In genomic region chr2:154550937-154551336, GRCm38 (mm10) we compare ENCODE assay signal across 26 mouse cellular contexts. TPM values are rescaled to one million over a fixed set of nuclear protein-coding genes. Genes with fewer than 3 reads are reported as not detected.
A peak's percentile ranks its signal among the peaks of the same experiment; 100 is the strongest.
DNase-seq lines count a peak whose midpoint lies in the region; TF ChIP-seq lines count a peak whose summit lies in the region.
"Had no signal": no experiment of that assay in that cellular context is flagged by ENCODE, and none has a peak within 500 bp of the region (broad histone marks: within the 10 kb centered on the region; RNA-seq: fewer than 3 reads in every experiment).

No protein-coding gene starts in this region.

- 58% methylated on average over 2 of the region's 2 CpGs for WGBS in heart, embryonic 10.5 days

- no peak for TF ChIP-seq CTCF in gastrocnemius, adult 2 months (IDR thresholded peaks at IDR 0.05)
- no peak for TF ChIP-seq CTCF in testis, adult 2 months (IDR thresholded peaks at IDR 0.05; ENCODE audit: control insufficient read depth, insufficient read depth, insufficient replicate concordance, low read depth, low read length)

- no peaks in the 10 kb centered on the region for H3K9me3 ChIP-seq in heart, embryonic 10.5 days
- H3K9me3 ChIP-seq: embryonic facial prominence, embryonic 12.5 days; embryonic facial prominence, embryonic 15.5 days; forebrain, embryonic 15.5 days; heart, embryonic 13.5 days; hindbrain, embryonic 15.5 days; intestine, embryonic 15.5 days had no signal

- peak; percentile 12 for DNase-seq in cerebellum, adult 9-11 months
- DNase-seq in cerebellum, adult 8-10 months = no peak
- DNase-seq in gastrocnemius, adult 2 months = peak; percentile 4
- DNase-seq in gastrocnemius, adult 18-20 months (ENCODE audit: low spot score) = no peak
- DNase-seq in testis, postnatal 14 days (ENCODE audit: low spot score) = no peak
- no peak for DNase-seq in heart, embryonic 10.5 days (ENCODE audit: low spot score)
- DNase-seq: adrenal gland, postnatal 10 days; adrenal gland, postnatal 36 days; B cell, adult 2 months; cerebellum, adult 11 months; gastrocnemius, postnatal 25 days; heart, adult 18-20 months; heart, postnatal 14 days; kidney, adult 11 months had no signal

- no peak overlapping the region for H3K27ac ChIP-seq in gastrocnemius, adult 2 months
- no peak overlapping the region for H3K27ac ChIP-seq in testis, adult 2 months (ENCODE audit: control insufficient read depth, insufficient read depth, low read depth, low read length)
- H3K27ac ChIP-seq in heart, embryonic 10.5 days = no peak overlapping the region
- H3K27ac ChIP-seq: embryonic facial prominence, embryonic 12.5 days; embryonic facial prominence, embryonic 15.5 days; forebrain, embryonic 15.5 days; heart, embryonic 13.5 days; hindbrain, embryonic 15.5 days; intestine, embryonic 15.5 days had no signal

- intact Hi-C loops in gastrocnemius, adult 2 months (cut with DNase I) = loop anchor here (5.0 kb wide), 1 partner anchor 61 kb away; the partner anchor contains the start of genes 4930519P11Rik and Zfp341

- peaks cover 13% of the 10 kb centered on the region for H3K4me1 ChIP-seq in testis, adult 2 months (ENCODE audit: control insufficient read depth, insufficient read depth, low read length)
- H3K4me1 ChIP-seq in heart, embryonic 10.5 days = peaks cover 31% of the 10 kb centered on the region

- no peak overlapping the region for H3K4me3 ChIP-seq in gastrocnemius, adult 2 months
- H3K4me3 ChIP-seq in testis, adult 2 months (ENCODE audit: control insufficient read depth, low read depth, low read length) = peak overlapping the region; percentile 93
- H3K4me3 ChIP-seq in heart, embryonic 10.5 days = no peak overlapping the region
- H3K4me3 ChIP-seq: embryonic facial prominence, embryonic 12.5 days; embryonic facial prominence, embryonic 15.5 days; forebrain, embryonic 15.5 days; heart, embryonic 13.5 days; hindbrain, embryonic 15.5 days; intestine, embryonic 15.5 days had no signal

- no peaks in the 10 kb centered on the region for H3K27me3 ChIP-seq in testis, adult 2 months (ENCODE audit: control insufficient read depth, insufficient read depth, low read length)
- peaks cover 70% of the 10 kb centered on the region for H3K27me3 ChIP-seq in heart, embryonic 10.5 days (ENCODE audit: insufficient read depth, poor library complexity, severe bottlenecking)
- H3K27me3 ChIP-seq: CH12.LX; forebrain, embryonic 15.5 days; Patski had no signal

- H3K36me3 ChIP-seq in testis, adult 2 months (ENCODE audit: control insufficient read depth, insufficient read depth, low read length) = no peaks in the 10 kb centered on the region
- H3K36me3 ChIP-seq in heart, embryonic 10.5 days = no peaks in the 10 kb centered on the region
- H3K36me3 ChIP-seq: embryonic facial prominence, embryonic 12.5 days; embryonic facial prominence, embryonic 15.5 days; forebrain, embryonic 15.5 days; heart, embryonic 13.5 days; hindbrain, embryonic 15.5 days; intestine, embryonic 15.5 days had no signal

- no peak for TF ChIP-seq POLR2A in testis, adult 2 months (IDR thresholded peaks at IDR 0.05; ENCODE audit: control insufficient read depth, low read depth, low read length)

RNA-seq across cellular contexts. Expression of gene Actl10, which starts 0.6 kb away (rescaled TPM):
- total RNA-seq in gastrocnemius, adult 2 months (2021) = not detected
- total RNA-seq in gastrocnemius, adult 18-20 months (2021) = not detected
- 39.7 and 44.2 TPM in 2 replicates for polyA plus RNA-seq in testis, adult 2 months (2012; rRNA removed)
- 0.31 and 0.43 TPM in 2 replicates for polyA plus RNA-seq in heart, embryonic 10.5 days (2016; fragmentation: Nextera tagmentation; extraction: Ambion mirVana)
- total RNA-seq: adrenal gland, postnatal 10 days; adrenal gland, postnatal 36 days; common myeloid progenitor, adult 5-6 weeks; gastrocnemius, postnatal 25 days; heart, adult 18-20 months; heart, postnatal 14 days had no signal
- polyA plus RNA-seq: G1E, Patski had no signal

RNA-seq across cellular contexts. Expression of gene 1700003F12Rik, which starts 4.1 kb away (rescaled TPM):
- total RNA-seq in gastrocnemius, adult 2 months (2021) = not detected
- total RNA-seq in gastrocnemius, adult 18-20 months (2021) = not detected
- polyA plus RNA-seq in testis, adult 2 months (2012; rRNA removed) = 828 and 1,092 TPM in 2 replicates
- polyA plus RNA-seq in heart, embryonic 10.5 days (2016; fragmentation: Nextera tagmentation; extraction: Ambion mirVana) = 1.2 and 1.5 TPM in 2 replicates
- total RNA-seq: common myeloid progenitor, adult 5-6 weeks; G1E; gastrocnemius, adult 8-10 months; gastrocnemius, postnatal 25 days; heart, adult 18-20 months had no signal
- polyA plus RNA-seq: G1E; heart, embryonic 13.5 days had no signal

RNA-seq across cellular contexts. Expression of gene Necab3, which starts 7.8 kb away (rescaled TPM):
- under 1 TPM; 0.33 to 0.36 TPM for total RNA-seq in gastrocnemius, adult 2 months (2021)
- total RNA-seq in gastrocnemius, adult 18-20 months (2021) = under 1 TPM; 0.30 to 0.36 TPM
- polyA plus RNA-seq in testis, adult 2 months (2012; rRNA removed) = 62.9 and 65.1 TPM in 2 replicates
- polyA plus RNA-seq in heart, embryonic 10.5 days (2016; fragmentation: Nextera tagmentation; extraction: Ambion mirVana) = 0.94 and 1.6 TPM in 2 replicates

RNA-seq across cellular contexts. Expression of gene E2f1, which starts 18.8 kb away (rescaled TPM):
- total RNA-seq in gastrocnemius, adult 2 months (2021) = under 1 TPM; 0.28 to 0.64 TPM
- total RNA-seq in gastrocnemius, adult 18-20 months (2021) = under 1 TPM; 0.28 to 0.30 TPM
- 4.5 and 5.9 TPM in 2 replicates for polyA plus RNA-seq in testis, adult 2 months (2012; rRNA removed)
- polyA plus RNA-seq in heart, embryonic 10.5 days (2016; fragmentation: Nextera tagmentation; extraction: Ambion mirVana) = 18.0 and 18.6 TPM in 2 replicates

RNA-seq across cellular contexts. Expression of gene Pxmp4, which starts 52.6 kb away (rescaled TPM):
- total RNA-seq in gastrocnemius, adult 2 months (2021) = 10 to 100 TPM; 10.1 to 15.8 TPM
- total RNA-seq in gastrocnemius, adult 18-20 months (2021) = 10 to 100 TPM; 12.3 to 14.1 TPM
- polyA plus RNA-seq in testis, adult 2 months (2012; rRNA removed) = 3.3 TPM in 2 replicates
- 19.9 and 21.5 TPM in 2 replicates for polyA plus RNA-seq in heart, embryonic 10.5 days (2016; fragmentation: Nextera tagmentation; extraction: Ambion mirVana)

Comparison
In these comparisons a context has a peak if more than half of its experiments do, and no peak if none do; other contexts are left out.
1. DNase-seq: peak in cerebellum, adult 9-11 months (single experiment) and gastrocnemius, adult 2 months (single experiment); none in cerebellum, adult 8-10 months (single experiment), gastrocnemius, adult 18-20 months (single experiment), testis, postnatal 14 days (single experiment) and heart, embryonic 10.5 days (single experiment).